Mouse (Mus musculus) ES-E14 (cell line): Measurements from ENCODE around the gene Ociad2.

Experiments used
- CHD2 ChIP-seq: IDR thresholded peaks from 2 replicates; pipeline ENCODE4 v1.6.1; 2014; ENCODE audit warnings: mild to moderate bottlenecking, low read depth, low read length, inconsistent platforms
- HCFC1 ChIP-seq: IDR thresholded peaks from 2 replicates; pipeline ENCODE4 v1.6.1; 2012; ENCODE audit warnings: low read length, inconsistent platforms, borderline replicate concordance; ENCODE audit not compliant: insufficient read depth
- MAFK ChIP-seq: IDR thresholded peaks from 2 replicates; pipeline ENCODE4 v1.6.1; 2014; ENCODE audit warnings: mild to moderate bottlenecking, low read depth, low read length, inconsistent platforms; ENCODE audit not compliant: insufficient read depth
- ZC3H11A ChIP-seq: IDR thresholded peaks from 2 replicates; pipeline ENCODE4 v1.6.1; 2012; ENCODE audit warnings: low read depth, mild to moderate bottlenecking, inconsistent platforms, low read length, borderline replicate concordance
- ZNF384 ChIP-seq: IDR thresholded peaks from 2 replicates; pipeline ENCODE4 v1.6.1; 2012; ENCODE audit warnings: low read depth, low read length, inconsistent platforms

GRCm38 (mm10) chr5:73369731-73370130 is 28.9 kb upstream of the Ociad2 start:
- TF ChIP-seq ZC3H11A, result no peak
- no peak for TF ChIP-seq HCFC1
- no peak for TF ChIP-seq CHD2
- no peak for TF ChIP-seq ZNF384
- TF ChIP-seq MAFK, result no peak
